Mouse (Mus musculus) heart, embryonic 11.5 days (tissue): ENCODE data around the gene Hgfac. TPM values are rescaled to one million over a fixed set of nuclear protein-coding genes. Genes with fewer than 3 reads are reported as not detected.

Experiments used
- ATAC-seq: fragments of 200-750 bp; cut with Nextera tagmentation; replicated peaks from 2 replicates; pipeline ENCODE4 v1.8.0; 2017; ENCODE audit warnings: moderate library complexity; ENCODE audit not compliant: insufficient number of reproducible peaks, low FRiP score, low TSS enrichment
- H3K27ac ChIP-seq: fragments of 300-500 bp; sonication (generic); 2 replicates; pipeline ENCODE4 v1.5.1; 2014; ENCODE audit warnings: mild to moderate bottlenecking, low read depth, low read length
- H3K27me3 ChIP-seq: fragments of 300-500 bp; sonication (generic); 2 replicates; pipeline ENCODE4 v1.6.1; 2014; ENCODE audit warnings: mild to moderate bottlenecking, low read length, mixed read lengths; ENCODE audit not compliant: control insufficient read depth, insufficient read depth
- H3K36me3 ChIP-seq: fragments of 300-500 bp; sonication (generic); 2 replicates; pipeline ENCODE4 v1.6.1; 2014; ENCODE audit warnings: mild to moderate bottlenecking, low read length, moderate library complexity, mixed read lengths; ENCODE audit not compliant: control insufficient read depth, insufficient read depth
- H3K4me1 ChIP-seq: fragments of 300-500 bp; sonication (generic); 2 replicates; pipeline ENCODE4 v1.6.1; 2014; ENCODE audit warnings: low read length; ENCODE audit not compliant: control insufficient read depth, insufficient read depth
- H3K4me2 ChIP-seq: fragments of 300-500 bp; sonication (generic); 2 replicates; pipeline ENCODE4 v1.6.1; 2014; ENCODE audit warnings: mild to moderate bottlenecking, moderate library complexity
- H3K4me3 ChIP-seq: fragments of 300-500 bp; sonication (generic); 2 replicates; pipeline ENCODE4 v1.5.1; 2014; ENCODE audit warnings: low read depth, low read length
- H3K9ac ChIP-seq: fragments of 300-500 bp; sonication (generic); 2 replicates; pipeline ENCODE4 v1.6.1; 2014; ENCODE audit warnings: mild to moderate bottlenecking, low read depth, low read length, moderate library complexity
- H3K9me3 ChIP-seq: fragments of 300-500 bp; sonication (generic); replicated peaks from 2 replicates; pipeline ENCODE4 v1.6.1; 2016; ENCODE audit warnings: low read length; ENCODE audit not compliant: control insufficient read depth
- WGBS: fragments of 180-500 bp; shearing (Covaris S2); extraction: QIAGEN DNeasy Blood & Tissue Kit; methylation state at CpG from one replicate; pipeline ENCODE4 v1.1.7; 2014; ENCODE audit not compliant: insufficient replicate concordance; 5-methylcytosine and 5-hydroxymethylcytosine counted together
- polyA plus RNA-seq: library from polyadenylated mRNA; unstranded; fragments of >200 nt; fragmentation: Nextera tagmentation; extraction: Ambion mirVana; gene quantifications from 2 replicates; pipeline ENCODE4 v1.2.1, GENCODE M21; 2014

Gene Hgfac
- polyA plus RNA-seq, 1 experiment from 2014 or later = 0.66 TPM

GRCm38 (mm10) chr5:35009163-35009562, 32.1 kb upstream of the Hgfac start:
- H3K36me3 ChIP-seq = peaks cover 5% of the 10 kb centered on the region

GRCm38 (mm10) chr5:35010656-35011055, 30.7 kb upstream of the Hgfac start:
- no peak for ATAC-seq
- H3K9ac ChIP-seq = no peak overlapping the region
- no peak overlapping the region for H3K27ac ChIP-seq
- H3K36me3 ChIP-seq = peaks cover 5% of the 10 kb centered on the region; the same call in 1 of the 2 replicates
- H3K4me1 ChIP-seq = peaks cover 6% of the 10 kb centered on the region
- no peak overlapping the region for H3K4me2 ChIP-seq
- H3K27me3 ChIP-seq = no peaks in the 10 kb centered on the region
- 67% methylated on average over 5 of the region's 5 CpGs for WGBS
- no peaks in the 10 kb centered on the region for H3K9me3 ChIP-seq
- no peak overlapping the region for H3K4me3 ChIP-seq

More at GRCm38 (mm10) chr5:35009163-35009562, 32.1 kb upstream of the Hgfac start:
- H3K27ac ChIP-seq = no peak overlapping the region
- peaks cover 6% of the 10 kb centered on the region for H3K4me1 ChIP-seq
- H3K9ac ChIP-seq = no peak overlapping the region
- WGBS = 71% methylated on average over 4 of the region's 4 CpGs
- no peak overlapping the region for H3K4me2 ChIP-seq
- H3K27me3 ChIP-seq = no peaks in the 10 kb centered on the region
- H3K4me3 ChIP-seq = no peak overlapping the region
- ATAC-seq = no peak
- no peaks in the 10 kb centered on the region for H3K9me3 ChIP-seq

- H3K27me3 ChIP-seq = no peaks in the 10 kb centered on the region
These were observed 30.0 kb upstream of the Hgfac start for GRCm38 (mm10) chr5:35011156-35011923.

GRCm38 (mm10) chr5:35014036-35014435, 27.3 kb upstream of the Hgfac start:
- H3K4me1 ChIP-seq = peaks cover 4% of the 10 kb centered on the region
- H3K9me3 ChIP-seq = no peaks in the 10 kb centered on the region
- no peak overlapping the region for H3K9ac ChIP-seq
- no peak overlapping the region for H3K4me2 ChIP-seq
- ATAC-seq = no peak
- WGBS = 79% methylated on average over 6 of the region's 6 CpGs
- H3K27me3 ChIP-seq = no peaks in the 10 kb centered on the region
- no peak overlapping the region for H3K4me3 ChIP-seq
- no peak overlapping the region for H3K27ac ChIP-seq
- H3K36me3 ChIP-seq = 0 out of 2 replicates have a peak, but pooled peaks cover 2% of the 10 kb centered on the region

More at GRCm38 (mm10) chr5:35011156-35011923, 30.0 kb upstream of the Hgfac start:
- Histone ChIP-seq H3K27ac (no peak overlapping the region), H3K4me2 (no peak overlapping the region), H3K36me3 (peaks cover 5% of the 10 kb centered on the region; the same call in 1 of the 2 replicates), H3K9ac (no peak overlapping the region), H3K4me3 (no peak overlapping the region), H3K9me3 (no peaks in the 10 kb centered on the region), H3K4me1 (peaks cover 6% of the 10 kb centered on the region)
- ATAC-seq = no peak
- 92% methylated on average over 6 of the region's 6 CpGs for WGBS

GRCm38 (mm10) chr5:35019673-35020300, 21.5 kb upstream of the Hgfac start:
- 70% methylated on average over 9 of the region's 9 CpGs for WGBS
- Histone ChIP-seq H3K9ac (no peak overlapping the region), H3K27ac (no peak overlapping the region), H3K4me3 (no peak overlapping the region), H3K4me1 (peaks cover 17% of the 10 kb centered on the region), H3K4me2 (no peak overlapping the region), H3K36me3 (peaks cover 3% of the 10 kb centered on the region), H3K27me3 (no peaks in the 10 kb centered on the region), H3K9me3 (no peaks in the 10 kb centered on the region)
- ATAC-seq = no peak

- peaks cover 3% of the 10 kb centered on the region for H3K36me3 ChIP-seq
- 78% methylated on average over 9 of the region's 9 CpGs for WGBS
- no peak overlapping the region for H3K9ac ChIP-seq
- peaks cover 17% of the 10 kb centered on the region for H3K4me1 ChIP-seq
- no peak overlapping the region for H3K4me3 ChIP-seq
- ATAC-seq = no peak
- no peak overlapping the region for H3K4me2 ChIP-seq
- H3K27ac ChIP-seq = no peak overlapping the region
- H3K27me3 ChIP-seq = no peaks in the 10 kb centered on the region
- H3K9me3 ChIP-seq = no peaks in the 10 kb centered on the region
These were observed 20.7 kb upstream of the Hgfac start for GRCm38 (mm10) chr5:35020410-35021241.

GRCm38 (mm10) chr5:35024975-35025374, 16.3 kb upstream of the Hgfac start:
- WGBS = 15% methylated on average over 2 of the region's 2 CpGs
- H3K9me3 ChIP-seq = no peaks in the 10 kb centered on the region
- H3K36me3 ChIP-seq = peaks cover 30% of the 10 kb centered on the region
- no peak overlapping the region for H3K9ac ChIP-seq
- H3K27ac ChIP-seq = no peak overlapping the region
- H3K4me2 ChIP-seq = no peak overlapping the region
- no peak overlapping the region for H3K4me3 ChIP-seq
- H3K4me1 ChIP-seq = peaks cover 17% of the 10 kb centered on the region
- H3K27me3 ChIP-seq = no peaks in the 10 kb centered on the region
- no peak; the same call in 1 of the 2 replicates for ATAC-seq

GRCm38 (mm10) chr5:35029303-35029702, 12.0 kb upstream of the Hgfac start:
- Histone ChIP-seq H3K27me3 (no peaks in the 10 kb centered on the region), H3K9me3 (no peaks in the 10 kb centered on the region), H3K4me1 (no peaks in the 10 kb centered on the region), H3K4me2 (no peak overlapping the region), H3K36me3 (peaks cover 46% of the 10 kb centered on the region), H3K9ac (no peak overlapping the region), H3K27ac (no peak overlapping the region), H3K4me3 (no peak overlapping the region)
- WGBS = 93% methylated on average over 1 of the region's 1 CpGs
- ATAC-seq = no peak
